Mouse (Mus musculus) lung, postnatal 25 days (tissue): ENCODE measurements at regions not wholly inside any gene's neighbourhood (a gene's known extent, or its start where the extent isn't known, plus 50 kb on each side); places are given as distances from the start of the nearest gene placed in this dataset.

Experiments used
- DNase-seq: peaks from one replicate; pipeline ENCODE4 v3.0.0; 2022; ENCODE audit warnings: low spot score

DNA sequence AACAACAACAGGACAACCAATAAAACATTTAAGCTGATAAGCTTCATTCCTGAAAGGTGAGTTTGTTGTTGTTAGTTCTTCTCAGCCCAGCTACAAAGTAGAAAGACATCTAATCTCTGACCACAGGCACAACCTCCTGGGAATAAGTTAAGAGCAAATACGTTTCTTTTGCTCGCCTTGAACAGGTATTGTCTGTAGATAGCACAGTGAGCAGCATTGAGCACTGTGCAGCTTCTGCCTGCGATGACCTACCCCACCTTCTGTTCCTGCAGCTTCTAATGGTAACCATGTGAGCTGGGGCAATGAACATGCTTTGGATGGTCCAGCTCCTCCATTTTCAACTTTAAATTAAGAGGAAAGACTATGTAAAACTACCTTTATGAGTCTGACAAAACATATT lies 509.8 kb upstream of the Adgrl2 start:
- no peak for DNase-seq

DNA sequence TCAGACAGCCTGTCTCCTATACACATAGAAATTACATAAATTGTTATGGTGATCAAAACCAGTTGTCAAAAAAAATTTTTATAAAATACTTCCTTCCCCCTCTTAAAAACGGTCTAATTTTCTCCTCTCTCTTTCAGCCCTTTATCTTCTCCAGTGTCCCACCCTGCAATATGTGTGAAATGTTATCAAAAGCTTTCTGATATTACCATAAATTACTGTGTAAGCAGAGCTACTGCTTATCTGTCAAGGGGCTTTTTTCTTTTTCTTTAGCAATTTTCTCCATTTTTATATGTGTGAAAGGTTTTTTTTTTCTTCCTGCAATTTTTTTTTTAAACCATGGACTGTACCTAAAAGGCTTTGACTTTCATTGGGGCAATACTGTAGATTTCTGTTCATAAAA lies 508.4 kb upstream of the Adgrl2 start:
- DNase-seq, result no peak

DNA sequence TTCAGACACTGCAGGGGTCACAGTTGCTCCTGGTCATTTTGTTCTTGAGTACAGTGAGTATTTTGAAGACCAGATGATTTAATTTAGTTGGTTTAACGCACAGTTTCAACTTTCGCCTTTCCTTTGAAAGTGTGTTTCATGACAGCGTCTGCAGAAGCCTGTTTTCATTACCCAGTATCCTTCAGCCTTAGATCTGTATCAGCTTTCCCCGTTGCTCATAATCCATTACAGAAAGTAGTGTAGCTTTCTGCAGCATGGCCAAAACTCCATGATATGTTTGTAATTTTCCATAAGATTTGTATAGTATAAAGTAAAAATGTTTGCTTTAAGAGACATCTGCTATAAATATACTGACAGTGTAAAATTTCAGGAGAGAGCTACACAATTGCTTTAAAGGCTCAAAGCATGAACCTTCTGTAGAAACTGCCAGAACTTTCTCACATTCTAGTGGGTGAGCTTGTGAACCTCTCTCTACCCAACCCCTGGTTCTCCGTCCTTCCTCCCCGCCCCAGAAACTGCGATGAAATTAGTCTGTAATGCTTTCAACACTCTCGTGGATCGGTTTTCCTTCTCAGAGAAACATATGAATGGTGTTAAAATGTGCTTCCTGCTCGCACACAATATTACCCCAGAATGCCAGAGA lies 506.6 kb upstream of the Adgrl2 start:
- no peak for DNase-seq

DNA sequence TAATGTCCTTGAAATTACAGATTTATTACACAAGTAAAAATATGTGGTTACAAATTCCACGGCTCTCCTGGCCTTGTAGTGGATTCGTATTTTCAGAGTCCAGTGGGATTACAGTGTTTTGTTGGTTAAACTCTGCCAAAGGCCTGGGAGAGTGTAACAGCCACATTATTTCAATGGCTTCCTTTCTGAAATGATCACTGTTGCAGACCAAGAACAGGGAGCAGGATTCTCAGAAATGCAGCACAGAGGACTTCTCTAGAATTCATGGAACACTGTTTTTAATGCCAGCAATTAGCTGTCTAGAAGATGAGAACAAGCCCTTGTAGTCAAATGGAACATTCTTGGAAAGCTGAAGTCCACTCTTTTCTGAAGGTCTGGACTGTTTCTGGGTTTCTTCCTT lies 505.8 kb upstream of the Adgrl2 start:
- DNase-seq, result no peak

DNA sequence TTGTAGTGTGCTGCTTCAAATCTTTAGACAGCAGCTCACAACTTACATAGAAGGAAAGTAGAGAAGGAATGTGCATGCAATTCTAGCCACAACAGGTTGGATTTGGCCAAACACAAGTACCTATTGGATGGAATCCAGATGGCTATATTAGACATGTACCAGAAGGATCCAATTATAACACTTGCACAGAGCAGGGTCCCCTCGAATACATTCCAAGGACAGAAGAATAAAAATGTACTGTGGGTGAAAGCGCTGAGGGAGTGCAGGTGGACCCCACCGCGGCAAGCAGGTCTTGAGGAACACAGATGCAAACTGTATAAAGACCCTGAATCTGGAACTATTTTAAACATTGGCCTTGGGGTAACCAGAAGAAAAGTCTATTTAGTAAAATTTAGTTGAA lies 497.8 kb upstream of the Adgrl2 start:
- DNase-seq, result no peak

DNA sequence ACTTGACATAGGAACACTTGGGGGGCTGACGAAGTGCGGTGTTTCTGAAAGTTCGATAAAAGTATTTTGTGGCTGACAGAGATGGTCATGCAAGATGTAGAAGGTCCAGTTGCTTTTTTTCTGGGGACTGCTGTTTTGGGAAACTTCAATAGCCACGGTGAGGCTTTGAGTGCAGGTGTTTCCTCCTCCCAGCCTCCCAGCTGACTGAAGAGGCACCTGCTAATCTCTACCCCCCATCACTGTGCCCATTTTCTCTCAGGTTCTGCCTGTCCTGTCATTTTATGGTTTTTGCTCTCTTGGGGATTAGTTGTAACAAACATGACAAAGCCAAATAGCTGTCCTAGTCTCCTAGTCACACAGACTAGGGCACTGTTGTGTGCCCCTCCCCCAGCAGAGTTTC lies 495.1 kb upstream of the Adgrl2 start:
- no peak for DNase-seq

DNA sequence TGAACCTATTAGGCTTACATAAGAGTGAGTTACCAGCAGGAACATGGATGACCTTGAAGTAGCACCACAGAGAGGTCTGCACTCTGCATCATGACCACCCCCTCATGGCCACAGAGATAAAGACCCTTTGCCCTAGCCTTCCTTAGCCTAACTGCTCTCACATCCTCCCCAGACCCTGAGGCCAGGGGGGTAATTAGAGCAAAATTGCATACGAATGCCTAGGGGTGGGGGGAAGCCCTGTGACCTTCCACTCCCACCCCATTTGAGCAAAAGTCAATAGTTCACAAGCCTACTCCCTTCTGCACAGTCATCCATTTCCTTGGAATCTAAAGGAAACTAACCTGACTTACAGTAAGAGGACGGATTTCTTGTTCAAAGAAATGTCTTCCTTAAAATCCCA lies 494.0 kb upstream of the Adgrl2 start:
- no peak for DNase-seq

DNA sequence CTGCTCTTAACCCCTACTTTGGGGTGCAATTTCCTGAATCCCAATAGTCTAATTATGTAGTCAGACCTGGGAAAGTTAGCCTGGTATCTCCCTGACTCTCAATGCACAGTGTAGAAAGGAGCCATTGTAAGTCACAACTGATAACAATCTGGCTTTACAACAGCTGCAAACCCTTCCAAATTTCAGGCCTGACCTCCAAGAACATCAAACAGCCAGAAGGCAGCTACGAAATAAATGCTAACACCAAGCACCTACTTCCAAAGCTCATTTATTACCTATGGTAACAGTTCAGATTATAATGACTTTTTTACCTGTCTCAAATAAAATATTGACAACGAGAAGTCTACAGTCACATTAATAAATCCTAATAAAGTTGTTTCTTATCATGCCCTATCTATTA lies 485.8 kb upstream of the Adgrl2 start:
- DNase-seq, result no peak

DNA sequence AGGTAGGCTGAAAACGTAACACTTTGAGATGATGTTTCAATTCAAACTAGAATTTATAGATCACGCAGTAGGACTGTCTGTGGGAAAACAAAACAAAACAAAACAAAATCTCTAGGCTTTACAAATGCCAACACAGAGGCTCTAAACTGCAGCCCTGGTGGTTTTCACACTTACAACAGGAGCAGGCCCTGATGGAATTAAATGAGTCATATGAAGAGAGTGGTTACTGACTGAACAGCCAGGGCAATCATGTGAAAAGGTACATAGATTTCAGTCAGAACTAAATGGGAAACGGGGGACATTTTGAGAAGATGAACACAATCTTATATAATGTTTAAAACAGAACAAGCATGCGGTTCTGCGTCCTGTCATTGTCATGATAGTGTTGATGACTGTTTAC lies 476.6 kb upstream of the Adgrl2 start:
- no peak for DNase-seq

DNA sequence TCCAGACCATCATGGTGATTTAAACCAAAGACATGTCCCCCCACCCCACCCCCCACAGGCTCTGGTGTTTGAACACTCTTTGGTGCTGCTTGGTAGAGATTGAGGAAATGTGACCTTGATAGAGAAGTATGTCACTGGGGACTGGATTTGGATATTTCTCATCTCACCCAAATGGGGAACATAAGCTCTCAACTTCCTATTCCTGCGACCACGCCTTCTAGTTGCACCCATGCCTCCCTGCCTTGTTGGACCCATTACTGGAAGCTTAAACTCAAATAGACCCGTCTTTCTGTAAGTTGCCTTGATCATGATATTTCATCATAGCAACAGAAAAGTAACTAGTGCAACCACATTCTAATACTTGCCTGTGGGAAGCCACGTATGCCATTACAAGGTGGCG lies 474.2 kb upstream of the Adgrl2 start:
- DNase-seq, result peak; percentile 8

DNA sequence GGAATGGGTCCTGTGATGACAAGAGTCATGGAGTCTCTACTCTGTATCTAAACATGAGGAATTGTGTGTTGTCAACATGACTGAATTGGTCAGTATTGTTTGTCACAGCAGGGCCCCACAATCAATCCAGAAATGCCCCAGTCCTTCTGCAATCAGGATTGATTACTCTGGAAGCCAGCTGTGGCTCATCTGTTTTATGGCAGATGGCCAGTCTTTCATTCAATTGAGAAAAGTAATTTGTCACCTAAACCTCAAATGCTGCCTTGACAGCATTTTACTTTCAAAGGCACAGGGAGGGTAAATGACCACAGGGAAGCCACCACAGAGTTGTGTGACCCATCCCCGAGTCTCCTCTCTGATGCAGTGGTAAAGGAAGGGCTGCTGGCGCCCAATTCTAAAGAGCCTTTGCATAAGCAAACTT lies 471.8 kb upstream of the Adgrl2 start:
- no peak for DNase-seq

DNA sequence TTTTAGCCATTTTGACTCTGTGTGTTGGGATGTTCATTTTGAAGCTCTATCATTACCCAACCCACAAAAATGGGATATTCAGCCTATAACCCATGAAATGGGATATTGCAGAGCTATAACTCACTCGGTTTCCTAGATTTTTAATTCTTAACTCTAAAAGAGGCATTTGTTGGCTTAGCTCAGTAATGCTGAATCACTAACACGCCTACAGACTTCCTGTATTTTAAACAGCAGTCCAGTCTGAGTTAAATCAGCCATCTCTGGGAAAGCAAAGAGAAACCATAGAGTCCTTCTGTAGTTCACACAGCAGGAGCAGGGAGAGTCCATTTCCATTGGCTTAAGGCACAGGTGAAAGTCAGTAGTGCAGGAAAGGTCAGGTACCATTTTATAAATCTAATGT lies 471.3 kb upstream of the Adgrl2 start:
- no peak for DNase-seq

DNA sequence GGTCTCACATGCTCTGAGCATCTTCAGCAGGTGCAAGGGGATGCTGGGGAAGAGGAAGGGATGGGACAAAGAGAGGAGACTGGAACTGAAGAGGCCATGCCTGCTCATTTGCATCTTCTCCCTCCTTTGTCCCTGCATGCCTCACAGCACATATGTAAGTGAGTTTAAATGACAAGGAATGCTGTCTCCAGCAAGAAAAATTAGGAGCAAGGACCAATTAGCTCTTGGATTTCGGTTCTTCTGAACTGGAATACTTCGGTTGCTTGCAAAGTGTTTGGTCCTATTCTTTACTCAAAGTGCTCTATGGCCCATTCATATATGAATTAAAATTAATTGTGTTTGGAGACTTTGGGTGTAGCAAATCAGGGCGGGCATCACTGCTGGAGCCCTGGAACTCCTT lies 459.0 kb upstream of the Adgrl2 start:
- DNase-seq, result no peak

DNA sequence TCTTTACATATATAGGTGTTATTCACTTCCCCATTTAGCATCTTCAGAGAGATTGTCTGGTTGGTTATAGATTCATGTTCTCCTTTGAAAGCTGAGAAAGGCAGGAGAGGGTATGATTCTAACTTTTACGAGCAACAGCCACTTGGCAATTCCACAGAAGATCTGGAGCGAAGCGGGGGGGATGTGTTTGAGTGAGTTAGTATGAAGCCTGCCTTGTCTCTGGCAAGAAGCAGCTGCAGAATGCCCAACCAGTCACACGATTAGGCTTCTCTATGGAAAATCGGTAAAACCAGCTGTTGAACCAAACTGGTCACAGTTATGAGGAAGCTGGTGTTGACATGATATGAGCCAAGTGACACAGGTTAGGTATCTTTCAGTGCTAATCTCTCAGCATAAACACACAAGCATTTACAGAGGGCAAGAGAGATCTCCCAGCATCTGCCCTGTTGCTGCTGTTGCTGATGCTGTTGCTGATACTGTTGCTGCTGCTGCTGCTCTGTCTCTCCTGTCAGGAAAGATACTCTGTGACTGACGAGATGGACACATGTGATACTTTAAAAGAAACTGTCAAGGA lies 455.7 kb upstream of the Adgrl2 start:
- no peak for DNase-seq

DNA sequence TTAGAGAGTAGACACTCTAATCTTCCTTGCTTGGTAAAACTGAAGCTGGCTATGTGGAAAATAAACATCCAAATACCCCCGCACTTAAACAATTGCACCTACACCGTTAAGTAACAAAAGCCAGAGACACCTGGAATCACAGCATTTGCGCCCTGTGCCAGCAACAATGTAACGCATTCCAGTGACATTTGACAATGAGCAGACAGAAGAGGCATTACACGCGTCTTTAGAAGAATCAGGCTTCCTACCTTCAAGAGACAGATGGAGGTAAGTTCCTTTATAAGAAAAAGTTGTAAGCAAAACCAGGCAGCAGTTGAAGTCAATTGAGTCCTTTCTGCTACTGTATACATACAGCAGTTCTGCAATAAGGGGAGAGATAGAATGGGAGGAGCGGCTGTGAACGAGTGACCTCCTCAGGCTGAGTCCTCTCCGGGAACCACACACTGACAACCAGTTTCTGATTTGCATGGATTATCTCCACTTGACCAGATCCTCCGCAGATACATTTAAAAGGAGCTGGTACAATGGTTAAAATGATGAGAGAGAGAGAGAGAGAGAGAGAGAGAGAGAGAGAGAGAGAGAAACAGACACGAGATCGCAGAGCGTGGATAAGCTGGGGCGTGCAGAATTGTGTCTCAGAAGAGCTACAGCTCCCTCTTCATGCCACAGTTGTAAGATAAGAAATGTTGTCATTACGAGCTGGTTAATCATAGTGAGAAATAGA lies 454.7 kb upstream of the Adgrl2 start:
- DNase-seq, result peak; percentile 41

DNA sequence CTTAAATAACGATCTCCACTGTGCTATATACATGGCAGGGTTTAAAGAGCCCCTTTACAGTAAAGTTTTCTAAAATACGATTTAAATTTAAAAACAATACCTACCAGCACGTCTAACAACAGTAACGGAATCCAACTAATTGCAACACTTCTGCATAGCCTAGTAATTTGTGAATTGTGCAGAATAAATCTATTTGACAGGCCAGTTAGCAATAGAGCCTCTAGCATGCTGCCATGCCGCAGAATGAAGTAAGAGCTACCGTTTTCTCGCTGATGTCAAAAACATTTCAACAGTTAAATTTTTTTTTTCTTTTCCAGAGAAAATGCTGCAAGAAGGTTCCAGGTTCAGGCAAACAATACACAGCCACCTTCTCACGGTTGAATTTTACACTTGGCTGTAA lies 454.0 kb upstream of the Adgrl2 start:
- no peak for DNase-seq

DNA sequence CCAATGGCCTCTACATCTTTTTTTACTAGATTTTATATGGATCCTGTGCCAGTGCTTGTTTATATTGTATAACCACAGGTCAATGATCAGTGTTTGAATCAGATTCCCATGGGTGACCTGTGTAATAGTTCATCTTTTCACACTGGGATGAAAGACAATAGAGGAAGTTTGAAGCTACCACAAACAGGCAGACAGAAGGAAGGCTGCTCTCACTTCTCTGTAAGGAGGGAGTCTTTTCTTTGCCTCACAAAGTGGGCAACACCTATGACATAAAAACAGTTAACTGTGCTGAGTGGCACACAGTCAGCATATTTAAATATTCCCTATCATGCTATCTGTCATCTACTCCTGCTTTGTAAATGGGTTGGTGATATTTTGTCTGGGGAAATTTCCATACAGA lies 450.9 kb upstream of the Adgrl2 start:
- no peak for DNase-seq

DNA sequence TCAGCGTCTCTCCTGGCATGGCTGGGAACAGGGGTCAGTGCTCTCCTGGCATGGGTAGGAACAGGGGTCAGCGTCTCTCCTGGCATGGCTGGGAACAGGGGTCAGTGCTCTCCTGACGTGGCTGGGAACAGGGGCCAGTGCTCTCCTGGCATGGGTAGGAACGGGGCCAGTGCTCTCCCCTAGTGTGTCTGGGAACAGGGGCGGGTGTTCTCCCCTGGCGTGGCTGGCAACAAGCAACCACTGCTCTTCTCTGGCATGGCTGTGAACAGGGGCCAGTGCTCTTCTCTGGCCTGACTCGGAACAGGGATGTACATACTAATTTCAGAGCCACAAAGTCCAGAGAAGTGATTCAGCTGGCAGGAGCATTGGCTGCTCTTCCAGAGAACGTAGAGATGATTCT lies 447.4 kb upstream of the Adgrl2 start:
- no peak for DNase-seq

DNA sequence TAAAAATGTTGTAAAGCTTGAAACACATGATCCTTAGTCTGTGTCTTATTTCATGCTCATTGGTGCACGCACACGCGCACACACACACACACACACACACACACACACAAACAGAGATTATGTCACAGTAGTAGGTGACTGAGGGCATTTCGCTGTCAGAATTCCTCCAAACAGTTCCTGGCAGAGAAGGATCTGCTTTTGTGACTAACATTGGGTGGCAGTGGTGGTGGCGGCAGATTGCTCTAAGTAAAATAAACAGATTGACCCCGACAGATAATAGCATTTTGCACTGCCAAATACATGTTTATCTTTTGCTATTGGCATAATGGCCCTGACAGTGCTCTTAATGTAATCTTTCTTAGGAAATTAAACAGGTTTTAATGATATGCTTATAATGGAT lies 446.6 kb upstream of the Adgrl2 start:
- DNase-seq, result peak; percentile 43

DNA sequence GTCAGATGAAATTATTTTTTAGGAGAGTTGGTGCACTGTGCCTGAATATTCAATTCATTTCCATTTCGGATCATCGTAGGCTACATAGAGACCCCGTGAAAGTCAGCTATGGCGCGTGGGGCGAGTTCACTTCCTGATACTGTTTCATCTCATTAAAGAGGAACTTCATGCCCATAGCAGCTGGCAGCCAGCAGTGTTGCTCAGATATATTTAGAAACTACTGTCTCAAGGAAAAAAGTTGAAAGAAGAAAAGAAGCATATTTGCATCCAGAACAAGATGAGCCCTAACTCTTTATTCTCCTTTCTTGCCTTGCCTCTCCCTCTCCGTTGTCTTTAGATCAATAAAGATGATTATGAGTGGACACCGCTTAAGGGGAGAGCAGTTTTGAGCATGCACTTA lies 446.1 kb upstream of the Adgrl2 start:
- DNase-seq, result no peak

DNA sequence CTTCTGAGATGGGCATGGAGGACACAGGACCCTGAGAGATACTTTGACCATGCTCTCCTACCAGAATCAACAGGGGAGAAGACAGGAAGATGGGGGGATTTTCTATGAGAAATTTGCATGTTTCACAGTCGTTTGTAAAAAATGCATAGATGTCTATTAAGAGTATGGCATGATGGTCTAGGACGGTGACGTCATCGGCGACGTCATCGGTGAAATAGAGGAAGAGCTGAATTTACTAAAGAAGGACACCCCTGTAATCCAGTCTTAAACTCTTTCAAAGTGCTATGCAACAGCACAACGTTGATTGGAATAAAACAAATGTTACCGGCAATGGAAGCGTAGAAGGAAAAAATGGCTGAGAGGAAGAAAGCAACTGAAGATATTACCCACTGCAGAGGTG lies 441.4 kb upstream of the Adgrl2 start:
- DNase-seq, result no peak

DNA sequence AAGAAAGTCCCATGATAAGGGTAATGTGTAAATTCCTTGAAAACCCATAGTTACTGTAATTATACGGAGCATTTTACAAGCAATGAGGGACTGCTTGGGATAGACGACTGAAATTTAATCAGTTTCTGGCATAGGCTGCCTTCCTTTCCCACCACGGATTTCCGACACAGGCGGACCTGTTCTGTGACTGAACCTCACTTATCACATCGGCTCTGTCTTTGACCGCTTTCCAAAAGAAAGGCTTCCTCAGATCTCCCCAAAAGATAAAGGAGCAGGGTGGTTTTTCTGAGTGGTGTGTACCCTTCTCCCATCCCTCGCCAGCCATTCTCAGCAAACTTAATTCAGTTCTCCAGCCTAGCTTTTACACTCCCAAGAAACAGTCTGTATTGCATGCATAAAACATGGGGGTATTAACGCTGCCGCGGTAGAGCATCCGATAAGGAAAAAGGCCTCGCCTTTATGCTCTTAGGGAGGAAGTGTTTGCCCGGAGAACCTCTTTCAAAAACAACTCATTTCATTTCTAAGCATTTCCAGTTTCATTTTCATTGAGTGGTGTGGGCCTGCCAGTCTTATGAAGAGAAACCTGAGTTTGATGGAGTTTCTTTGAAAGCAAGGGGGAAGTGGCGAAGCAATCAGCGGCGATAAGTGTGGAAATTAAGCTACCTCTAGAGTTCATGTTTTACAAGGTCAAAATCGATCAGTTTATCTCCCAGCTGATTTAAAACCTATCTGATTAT lies 435.8 kb upstream of the Adgrl2 start:
- no peak for DNase-seq

DNA sequence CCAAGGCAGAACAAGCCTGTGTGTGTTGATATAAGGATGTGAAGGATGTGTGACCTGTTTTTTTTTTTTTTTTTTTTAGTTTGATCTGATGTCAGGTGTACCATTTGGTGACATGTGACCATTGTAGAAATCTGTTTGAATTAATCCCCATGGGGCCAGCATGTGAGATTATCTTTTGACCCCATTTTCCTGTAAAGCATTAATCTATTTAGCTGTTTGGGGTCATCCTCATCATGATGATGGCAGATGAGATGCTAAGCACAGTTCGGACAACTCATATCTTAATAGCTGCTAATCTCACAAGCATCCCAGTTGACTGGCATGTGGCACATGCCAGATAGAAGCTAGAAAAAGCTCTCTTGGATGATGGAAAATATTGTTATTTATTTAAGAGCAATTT lies 434.0 kb upstream of the Adgrl2 start:
- no peak for DNase-seq
